Mouse (Mus musculus) heart, postnatal 25 days (tissue): ENCODE results near the gene Ralgps2. TPM values are rescaled to one million over a fixed set of nuclear protein-coding genes. Genes with fewer than 3 reads are reported as not detected.
A peak's percentile ranks its signal among the peaks of the same experiment; 100 is the strongest.

ENCODE experiments used
- DNase-seq: peaks from one replicate; pipeline ENCODE4 v3.0.0; 2022; ENCODE audit warnings: low spot score
- intact Hi-C: fragments of 180-260 bp; cut with DNase I; formaldehyde crosslinking; loops from one replicate; pipeline ENCODE4 v1.15.1; 2025
- total RNA-seq, 2 experiments: library from RNA; stranded (reverse); gene quantifications; 2 replicates each; pipeline ENCODE4 v1.2.3; 2021

Ralgps2 gene
- total RNA-seq, 2 experiments from 2014 or later, result 8.6 to 10.4 TPM

GRCm38 (mm10) chr1:156955926-156956760 is 16.7 kb upstream of the Ralgps2 start:
- intact Hi-C loops, result no loop called here
- DNase-seq, result no peak

DNA sequence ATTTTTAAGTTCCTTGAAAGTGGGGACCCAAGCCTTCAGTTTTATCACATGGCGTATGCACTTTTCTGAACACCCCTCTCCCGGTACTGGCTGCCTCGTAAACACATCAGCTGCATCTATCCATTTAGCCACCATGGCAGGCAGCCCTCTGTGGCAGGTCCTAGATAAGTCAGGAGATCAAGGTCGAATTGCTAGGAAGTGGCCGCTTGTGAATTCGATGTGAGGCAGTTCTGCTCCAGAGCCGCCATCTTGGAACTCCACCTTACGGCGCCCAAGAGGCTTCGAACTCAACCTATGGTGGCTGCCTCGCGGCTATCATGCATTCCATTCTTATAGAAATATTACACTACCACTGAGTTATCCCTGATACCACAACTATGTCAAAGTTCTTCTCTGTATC is 14.8 kb upstream of the Ralgps2 start:
- intact Hi-C loops, result no loop called here
- no peak for DNase-seq

GRCm38 (mm10) chr1:156950354-156950753 is 10.9 kb upstream of the Ralgps2 start:
- DNase-seq, result no peak
- intact Hi-C loops, result no loop called here

DNA sequence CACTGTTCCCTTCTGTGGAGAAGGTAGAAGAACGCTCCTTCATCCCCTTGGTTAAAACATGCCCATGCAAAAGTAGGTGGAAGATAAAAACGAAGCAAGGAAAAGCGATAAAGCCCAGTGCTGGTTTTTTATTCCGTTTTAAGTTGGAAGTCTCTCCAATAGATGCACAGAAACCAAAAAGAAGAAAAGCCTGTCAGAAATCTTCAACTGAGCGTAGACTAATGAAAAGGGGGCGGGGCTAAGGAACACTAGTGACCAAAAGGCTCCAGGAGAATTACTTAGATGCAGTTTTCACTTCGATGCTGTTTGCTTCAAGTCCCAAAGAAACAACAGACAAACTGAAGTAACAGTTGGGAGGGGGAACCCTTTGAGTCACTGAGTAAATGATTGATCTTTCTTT is 1.2 kb upstream of the Ralgps2 start:
- intact Hi-C loops, result no loop called here

GRCm38 (mm10) chr1:156940142-156940522 is 706 bp upstream of the Ralgps2 start:
- intact Hi-C loops, result no loop called here

More for the DNA sequence above, 1.2 kb upstream of the Ralgps2 start:
- no peak for DNase-seq

GRCm38 (mm10) chr1:156938705-156939242 is 652 bp downstream of the Ralgps2 start:
- intact Hi-C loops, result no loop called here
- DNase-seq, result peak; percentile 21

More at GRCm38 (mm10) chr1:156940142-156940522, 706 bp upstream of the Ralgps2 start:
- no peak for DNase-seq

GRCm38 (mm10) chr1:156937436-156937835 is 2.0 kb downstream of the Ralgps2 start:
- intact Hi-C loops, result no loop called here

DNA sequence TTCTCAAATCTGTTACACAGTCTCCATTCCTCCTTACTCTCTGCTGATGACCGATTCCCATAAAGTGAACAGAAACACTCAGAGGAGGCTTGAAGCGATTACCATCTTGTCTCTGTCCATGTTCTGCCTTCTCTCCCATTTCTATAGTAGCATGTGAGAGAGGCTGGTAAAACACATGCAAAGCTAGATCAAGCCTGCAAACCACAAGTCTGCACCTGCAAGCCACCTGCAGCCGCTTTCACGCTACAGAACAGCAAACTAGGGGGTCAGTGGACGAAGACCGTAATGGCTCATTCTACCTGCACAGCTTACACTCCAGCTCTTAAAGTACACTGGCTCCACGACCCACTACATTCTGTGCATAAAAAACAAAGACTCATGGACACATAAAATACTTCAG is 5.7 kb downstream of the Ralgps2 start:
- DNase-seq, result no peak
- intact Hi-C loops, result no loop called here

More at GRCm38 (mm10) chr1:156937436-156937835, 2.0 kb downstream of the Ralgps2 start:
- DNase-seq, result no peak

GRCm38 (mm10) chr1:156932036-156932774 is 7.2 kb downstream of the Ralgps2 start:
- intact Hi-C loops, result no loop called here
- no peak for DNase-seq

GRCm38 (mm10) chr1:156931106-156931870 is 8.1 kb downstream of the Ralgps2 start:
- intact Hi-C loops, result no loop called here
- no peak for DNase-seq

DNA sequence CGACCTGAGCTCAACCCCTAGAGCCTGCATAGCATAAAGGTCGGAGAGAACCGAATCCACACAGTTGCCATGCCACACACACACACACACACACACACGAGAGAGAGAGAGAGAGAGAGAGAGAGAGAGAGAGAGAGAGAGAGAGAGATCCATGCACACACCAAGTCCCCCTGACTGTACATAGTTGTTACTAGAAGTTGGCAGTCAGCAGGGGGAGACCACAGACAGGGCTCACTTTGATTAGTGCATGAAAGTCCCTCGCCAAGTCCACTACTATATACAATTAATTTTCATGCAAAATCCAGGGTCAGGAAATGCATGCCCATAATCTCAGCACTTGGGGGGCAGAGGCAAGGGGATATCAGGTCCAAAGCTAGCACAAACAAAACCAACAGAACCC is 9.2 kb downstream of the Ralgps2 start:
- intact Hi-C loops, result no loop called here
- DNase-seq, result no peak

DNA sequence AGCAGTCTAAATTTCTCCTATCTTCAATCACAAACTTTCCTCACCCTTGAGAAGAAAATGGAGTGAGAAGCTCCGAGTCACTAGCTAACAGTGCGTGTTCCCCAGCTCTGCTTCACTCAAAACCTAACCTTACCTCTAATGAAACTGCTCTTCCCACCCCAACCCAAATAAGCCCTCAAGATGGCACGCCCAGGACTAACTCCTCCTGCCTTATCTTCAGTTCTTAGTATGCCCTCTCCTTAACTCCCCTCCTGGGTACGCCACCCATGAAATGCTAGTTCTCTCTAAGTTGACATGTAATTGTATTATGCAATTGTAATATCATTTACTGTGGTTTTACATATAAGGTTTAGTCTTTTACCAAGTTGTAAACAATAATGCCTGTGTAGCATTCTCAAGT is 11.2 kb downstream of the Ralgps2 start:
- DNase-seq, result no peak
- intact Hi-C loops, result no loop called here

GRCm38 (mm10) chr1:156923511-156923910 is 15.9 kb downstream of the Ralgps2 start:
- DNase-seq, result no peak
- intact Hi-C loops, result no loop called here

DNA sequence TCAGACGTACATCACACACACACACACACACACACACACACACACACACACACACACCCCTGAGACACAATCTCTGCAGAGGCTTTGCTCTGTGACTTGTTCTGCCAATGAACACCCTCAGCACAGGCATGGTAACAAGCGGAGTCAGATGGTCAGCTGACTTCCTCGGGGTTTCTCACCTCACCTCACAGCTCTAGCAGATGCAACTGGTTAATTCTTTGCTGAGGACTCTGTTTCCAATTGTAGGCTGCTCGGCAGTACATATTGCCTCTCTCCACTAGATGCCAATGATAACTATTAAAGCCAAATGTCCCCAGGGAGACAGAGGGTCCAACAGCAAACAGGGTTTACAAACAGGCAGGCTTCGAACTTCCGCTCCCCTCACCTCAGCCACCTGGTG is 16.5 kb downstream of the Ralgps2 start:
- DNase-seq, result no peak
- intact Hi-C loops, result no loop called here

GRCm38 (mm10) chr1:156921290-156921994 is 18.0 kb downstream of the Ralgps2 start:
- DNase-seq, result no peak
- intact Hi-C loops, result no loop called here

GRCm38 (mm10) chr1:156917460-156917859 is 22.0 kb downstream of the Ralgps2 start:
- intact Hi-C loops, result loop anchor here (5.0 to 10.0 kb wide), 3 partner anchors 357 to 617 kb away; no protein-coding TSS in a partner anchor
- no peak for DNase-seq

- DNase-seq, result no peak
- intact Hi-C loops, result loop anchor here (5.0 to 10.0 kb wide), 3 partner anchors 358 to 618 kb away; no protein-coding TSS in a partner anchor
Observed at GRCm38 (mm10) chr1:156916361-156916760, 23.1 kb downstream of the Ralgps2 start.

DNA sequence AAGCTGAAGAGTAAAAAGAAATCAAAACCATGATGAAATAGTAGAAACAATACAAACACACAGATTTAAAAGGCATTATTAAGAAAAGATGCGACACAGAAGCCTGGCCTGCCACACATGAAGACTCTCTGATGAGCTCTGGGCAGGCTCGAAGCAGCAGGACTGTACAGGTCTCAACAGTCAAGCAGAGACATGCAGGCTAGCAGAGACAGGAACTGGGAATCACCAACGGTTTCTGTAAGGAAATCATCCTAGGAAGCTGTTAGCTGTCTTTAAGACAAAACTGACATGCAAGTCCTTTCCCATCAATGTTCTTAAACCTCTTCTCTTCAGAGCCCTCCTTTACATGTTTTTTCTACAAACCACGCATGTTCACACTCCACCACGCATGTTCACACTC is 24.5 kb downstream of the Ralgps2 start:
- intact Hi-C loops, result loop anchor here (5.0 to 10.0 kb wide), 3 partner anchors 360 to 620 kb away; no protein-coding TSS in a partner anchor
- no peak for DNase-seq

DNA sequence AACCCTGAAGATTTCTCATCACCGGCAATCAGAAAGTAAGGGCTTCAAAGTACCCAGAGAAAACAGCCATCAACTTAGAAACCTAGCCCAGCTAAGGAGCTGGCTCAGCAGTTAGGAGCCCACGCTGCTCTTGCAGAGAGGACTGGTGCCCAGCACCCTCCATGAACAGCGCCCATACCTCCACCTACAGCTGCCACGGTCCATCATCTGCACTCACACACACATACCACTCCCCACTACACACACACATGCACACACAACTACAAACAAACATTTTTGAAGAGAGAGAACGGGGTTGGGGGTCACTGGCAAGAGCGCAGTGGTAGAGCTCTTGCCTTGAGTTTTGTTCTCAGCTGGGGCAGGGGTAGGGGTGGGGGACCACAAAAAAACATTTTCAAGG is 26.2 kb downstream of the Ralgps2 start:
- no peak for DNase-seq
- intact Hi-C loops, result loop anchor here (10.0 kb wide), 2 partner anchors 362 to 622 kb away; no protein-coding TSS in a partner anchor
